Mouse (Mus musculus) embryonic facial prominence, embryonic 14.5 days (tissue): ENCODE results near the gene Nol7. TPM values are rescaled to one million over a fixed set of nuclear protein-coding genes. Genes with fewer than 3 reads are reported as not detected.

Experiments
- ATAC-seq: fragments of 200-750 bp; cut with Nextera tagmentation; 2 replicates; pipeline ENCODE4 v1.8.0; 2017; ENCODE audit warnings: low read depth, moderate number of reproducible peaks, moderate TSS enrichment
- DNase-seq: peaks from one replicate; pipeline ENCODE4 v3.0.0-alpha.2; 2015; ENCODE audit warnings: low spot score
- H3K27ac ChIP-seq: fragments of 300-500 bp; sonication (generic); replicated peaks from 2 replicates; pipeline ENCODE4 v1.5.1; 2014; ENCODE audit warnings: low read depth, mild to moderate bottlenecking, low read length, moderate library complexity
- H3K27me3 ChIP-seq: fragments of 300-500 bp; sonication (generic); replicated peaks from 2 replicates; pipeline ENCODE4 v1.6.1; 2014; ENCODE audit warnings: low read length; ENCODE audit not compliant: control insufficient read depth, insufficient read depth
- H3K36me3 ChIP-seq: fragments of 300-500 bp; sonication (generic); 2 replicates; pipeline ENCODE4 v1.6.1; 2014; ENCODE audit warnings: low read length, mixed read lengths; ENCODE audit not compliant: control insufficient read depth, insufficient read depth
- H3K4me1 ChIP-seq: fragments of 300-500 bp; sonication (generic); 2 replicates; pipeline ENCODE4 v1.6.1; 2014; ENCODE audit warnings: antibody characterized with exemption, low read length; ENCODE audit not compliant: control insufficient read depth, insufficient read depth
- H3K4me2 ChIP-seq: fragments of 300-500 bp; sonication (generic); 2 replicates; pipeline ENCODE4 v1.6.1; 2014; ENCODE audit warnings: low read depth, mild to moderate bottlenecking, low read length, moderate library complexity, mixed read lengths
- H3K4me3 ChIP-seq: fragments of 300-500 bp; sonication (generic); 2 replicates; pipeline ENCODE4 v1.5.1; 2014; ENCODE audit warnings: low read depth, mild to moderate bottlenecking, low read length
- H3K9ac ChIP-seq: fragments of 300-500 bp; sonication (generic); 2 replicates; pipeline ENCODE4 v1.6.1; 2014; ENCODE audit warnings: low read depth, mild to moderate bottlenecking, low read length, moderate library complexity, mixed read lengths
- H3K9me3 ChIP-seq: fragments of 300-500 bp; sonication (generic); 2 replicates; pipeline ENCODE4 v1.6.1; 2016; ENCODE audit warnings: low read length; ENCODE audit not compliant: control insufficient read depth
- WGBS: fragments of 180-500 bp; shearing (Covaris S2); extraction: QIAGEN DNeasy Blood & Tissue Kit; methylation state at CpG from one replicate; pipeline ENCODE4 v1.1.7; 2014; 5-methylcytosine and 5-hydroxymethylcytosine counted together
- polyA plus RNA-seq: library from polyadenylated mRNA; unstranded; fragments of >200 nt; fragmentation: Nextera tagmentation; extraction: Ambion mirVana; gene quantifications from 2 replicates; pipeline ENCODE4 v1.2.1, GENCODE M21; 2014

Gene Nol7
- polyA plus RNA-seq, 1 experiment from 2014 or later, result 145 TPM

GRCm38 (mm10) chr13:43397700-43398296 lies 392 bp upstream of the Nol7 start:
- ATAC-seq, result no peak
- H3K4me1 ChIP-seq, result no peaks in the 10 kb centered on the region; the same call in 1 of the 2 replicates
- 0 out of 2 replicates have a peak, but pooled peaks cover 4% of the 10 kb centered on the region for H3K9me3 ChIP-seq
- peak overlapping the region; percentile 89 for H3K4me2 ChIP-seq
- no peak for DNase-seq
- H3K36me3 ChIP-seq, result peaks cover 35% of the 10 kb centered on the region
- H3K9ac ChIP-seq, result no peak overlapping the region
- WGBS, result 68% methylated on average over 11 of the region's 17 CpGs
- H3K27me3 ChIP-seq, result no peaks in the 10 kb centered on the region
- peak overlapping the region; percentile 76 for H3K4me3 ChIP-seq
- no peak overlapping the region for H3K27ac ChIP-seq

- 91% methylated on average over 5 of the region's 5 CpGs for WGBS
- H3K36me3 ChIP-seq, result peaks cover 51% of the 10 kb centered on the region
- no peak for ATAC-seq
Observed at GRCm38 (mm10) chr13:43399576-43399975, 1.4 kb downstream of the Nol7 start.

GRCm38 (mm10) chr13:43412311-43412710 lies 14.1 kb downstream of the Nol7 start:
- DNase-seq (no peak), ATAC-seq (no peak)
- 81% methylated on average over 7 of the region's 7 CpGs for WGBS
- Histone ChIP-seq H3K4me3 (no peak overlapping the region), H3K27me3 (no peaks in the 10 kb centered on the region), H3K4me2 (no peak overlapping the region), H3K4me1 (no peaks in the 10 kb centered on the region), H3K27ac (no peak overlapping the region), H3K9ac (no peak overlapping the region), H3K9me3 (no peaks in the 10 kb centered on the region), H3K36me3 (peaks cover 87% of the 10 kb centered on the region)

More at GRCm38 (mm10) chr13:43399576-43399975, 1.4 kb downstream of the Nol7 start:
- Histone ChIP-seq H3K4me2 (peak overlapping the region; percentile 89; the same call in 1 of the 2 replicates), H3K27ac (no peak overlapping the region), H3K4me3 (no peak overlapping the region), H3K9ac (no peak overlapping the region), H3K27me3 (no peaks in the 10 kb centered on the region), H3K9me3 (no peaks in the 10 kb centered on the region), H3K4me1 (no peaks in the 10 kb centered on the region; the same call in 1 of the 2 replicates)
- no peak for DNase-seq

- Histone ChIP-seq H3K27me3 (no peaks in the 10 kb centered on the region), H3K4me1 (no peaks in the 10 kb centered on the region), H3K36me3 (peaks cover 74% of the 10 kb centered on the region), H3K4me2 (no peak overlapping the region), H3K9me3 (no peaks in the 10 kb centered on the region), H3K27ac (no peak overlapping the region), H3K9ac (no peak overlapping the region), H3K4me3 (no peak overlapping the region)
- ATAC-seq (no peak), DNase-seq (no peak)
- WGBS, result 93% methylated on average over 2 of the region's 2 CpGs
Observed at GRCm38 (mm10) chr13:43413611-43414010, 15.4 kb downstream of the Nol7 start.

- Histone ChIP-seq H3K27me3 (no peaks in the 10 kb centered on the region), H3K9ac (no peak overlapping the region), H3K4me3 (no peak overlapping the region), H3K4me1 (no peaks in the 10 kb centered on the region), H3K9me3 (no peaks in the 10 kb centered on the region), H3K27ac (no peak overlapping the region), H3K4me2 (no peak overlapping the region), H3K36me3 (peaks cover 77% of the 10 kb centered on the region)
- ATAC-seq (no peak), DNase-seq (no peak)
- WGBS, result 87% methylated on average over 1 of the region's 1 CpGs
Observed at GRCm38 (mm10) chr13:43415249-43415648, 17.1 kb downstream of the Nol7 start.

- Histone ChIP-seq H3K9me3 (no peaks in the 10 kb centered on the region), H3K36me3 (peaks cover 22% of the 10 kb centered on the region), H3K27me3 (no peaks in the 10 kb centered on the region), H3K27ac (no peak overlapping the region), H3K9ac (no peak overlapping the region), H3K4me3 (no peak overlapping the region), H3K4me2 (no peak overlapping the region), H3K4me1 (no peaks in the 10 kb centered on the region)
- DNase-seq (peak; percentile 19), ATAC-seq (no peak)
- WGBS, result 79% methylated on average over 4 of the region's 4 CpGs
Observed at GRCm38 (mm10) chr13:43428436-43428835, 30.2 kb downstream of the Nol7 start.

- Histone ChIP-seq H3K4me1 (0 out of 2 replicates have a peak, but pooled peaks cover 4% of the 10 kb centered on the region), H3K27ac (no peak overlapping the region), H3K9me3 (peaks cover 5% of the 10 kb centered on the region; the same call in 1 of the 2 replicates), H3K9ac (no peak overlapping the region), H3K36me3 (no peaks in the 10 kb centered on the region), H3K4me3 (no peak overlapping the region), H3K27me3 (no peaks in the 10 kb centered on the region), H3K4me2 (no peak overlapping the region)
- DNase-seq (no peak), ATAC-seq (no peak)
- 77% methylated on average over 2 of the region's 2 CpGs for WGBS
Observed at GRCm38 (mm10) chr13:43433395-43433794, 35.2 kb downstream of the Nol7 start.

GRCm38 (mm10) chr13:43440376-43440775 lies 42.2 kb downstream of the Nol7 start:
- H3K27me3 ChIP-seq, result no peaks in the 10 kb centered on the region
- H3K36me3 ChIP-seq, result no peaks in the 10 kb centered on the region
- H3K27ac ChIP-seq, result no peak overlapping the region
- H3K4me1 ChIP-seq, result peaks cover 9% of the 10 kb centered on the region; the same call in 1 of the 2 replicates
- no peak for ATAC-seq
- 100% methylated on average over 1 of the region's 1 CpGs for WGBS
- H3K9me3 ChIP-seq, result peaks cover 5% of the 10 kb centered on the region; the same call in 1 of the 2 replicates
- no peak overlapping the region for H3K4me2 ChIP-seq
- H3K9ac ChIP-seq, result no peak overlapping the region
- DNase-seq, result no peak
- no peak overlapping the region for H3K4me3 ChIP-seq

GRCm38 (mm10) chr13:43442551-43442950 lies 44.4 kb downstream of the Nol7 start:
- H3K36me3 ChIP-seq, result no peaks in the 10 kb centered on the region
- peaks cover 11% of the 10 kb centered on the region; the same call in 1 of the 2 replicates for H3K4me1 ChIP-seq
- no peak overlapping the region for H3K9ac ChIP-seq
- no peak for ATAC-seq
- H3K4me3 ChIP-seq, result no peak overlapping the region
- no peak overlapping the region for H3K27ac ChIP-seq
- H3K27me3 ChIP-seq, result no peaks in the 10 kb centered on the region
- 95% methylated on average over 1 of the region's 1 CpGs for WGBS
- H3K9me3 ChIP-seq, result peaks cover 3% of the 10 kb centered on the region; the same call in 1 of the 2 replicates
- H3K4me2 ChIP-seq, result no peak overlapping the region
- no peak for DNase-seq
